Mouse (Mus musculus): ENCODE measurements around the gene Dkk3.

DNA sequence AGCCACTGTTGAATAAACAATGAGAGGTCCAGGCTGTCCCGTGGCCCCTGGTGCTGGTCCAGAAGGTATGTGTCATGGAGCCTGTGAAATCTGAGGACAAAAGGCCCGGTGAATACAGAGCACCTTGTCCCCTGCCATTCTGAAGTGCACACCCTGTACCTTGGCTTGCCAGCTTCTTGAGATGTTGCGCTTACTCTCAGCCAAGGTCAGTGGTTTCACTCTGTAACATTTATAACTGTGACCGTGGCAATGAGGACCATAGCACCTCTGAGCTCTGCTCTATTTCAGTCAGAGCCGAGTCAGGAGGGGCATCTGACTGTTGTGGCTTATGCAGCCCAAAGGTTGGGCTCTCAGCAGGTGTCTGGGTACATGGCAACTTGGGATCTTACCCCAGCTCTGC lies 35.4 kb upstream of the Dkk3 start:
- TF ChIP-seq CTCF (IDR thresholded peaks at IDR 0.05; ENCODE audit: extremely low read depth, insufficient read depth, low read length), result no peak
- TF ChIP-seq POLR2A (IDR thresholded peaks at IDR 0.05; ENCODE audit: extremely low read depth, insufficient read depth, low read length), result no peak

Measured in cortical plate, adult 2 months (tissue).